Mouse (Mus musculus) ES-Bruce4 (cell line): ENCODE measurements around the gene Pola2.

Source experiments
- EP300 ChIP-seq: IDR thresholded peaks from 2 replicates; pipeline ENCODE4 v1.6.1; 2011; ENCODE audit warnings: low read depth, low read length; ENCODE audit not compliant: insufficient read depth
- POLR2A ChIP-seq: IDR thresholded peaks from one replicate; pipeline ENCODE4 v1.8.1; 2011; ENCODE audit warnings: low read length; ENCODE audit not compliant: insufficient read depth

DNA sequence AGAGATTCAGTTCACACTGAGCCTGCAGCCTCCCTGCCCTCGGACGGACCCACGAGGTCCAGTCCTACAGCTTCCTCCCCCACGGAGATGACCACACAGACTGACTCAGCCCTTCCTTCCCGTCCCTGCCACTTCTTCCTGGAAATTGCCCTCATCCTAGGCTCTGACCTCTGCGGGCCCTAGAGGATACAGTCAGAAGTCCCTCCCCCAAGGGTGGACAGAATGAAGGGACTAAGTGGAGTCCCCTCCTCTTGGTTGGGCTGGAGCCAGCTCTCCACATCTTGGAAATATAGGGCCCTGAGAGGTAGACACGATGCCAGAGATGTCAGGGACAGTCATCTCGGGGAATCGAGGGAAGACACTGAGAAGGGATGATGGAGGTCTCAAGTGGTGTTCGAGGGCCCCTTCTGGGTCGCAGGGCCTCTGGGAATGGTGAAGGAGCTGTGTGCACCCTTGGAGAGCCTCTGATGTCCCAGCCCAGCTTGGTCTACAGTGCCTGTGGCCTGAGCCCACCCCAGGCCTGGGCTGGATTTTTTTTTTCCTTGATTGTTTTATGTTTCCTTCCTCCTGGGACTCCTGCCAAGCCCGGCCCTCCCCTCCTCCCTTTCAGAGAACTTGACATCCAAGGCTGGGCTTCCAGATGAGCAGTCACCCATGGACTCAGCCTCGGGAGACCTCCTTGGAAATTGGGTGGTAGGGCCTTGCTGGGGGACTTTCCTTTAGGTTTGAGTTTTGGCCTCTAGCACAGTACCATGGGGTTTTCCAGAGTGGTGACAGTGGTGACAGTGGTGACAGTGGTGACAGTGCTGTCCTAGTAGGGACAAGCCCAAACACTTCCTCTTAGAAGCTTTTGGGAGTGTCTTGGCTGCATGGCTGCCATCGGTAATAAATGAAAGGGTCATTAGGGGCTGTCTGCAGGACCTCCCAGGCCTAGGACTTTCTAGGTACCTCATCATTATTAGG is 34.1 kb downstream of the Pola2 start:
- no peak for TF ChIP-seq EP300
- no peak for TF ChIP-seq POLR2A
